Mouse (Mus musculus) limb, embryonic 11.5 days (tissue): Measurements from ENCODE around the gene Scrt2. TPM values are rescaled to one million over a fixed set of nuclear protein-coding genes. Genes with fewer than 3 reads are reported as not detected.

Source experiments
- ATAC-seq: fragments of 200-750 bp; cut with Nextera tagmentation; 2 replicates; pipeline ENCODE4 v1.8.0; 2017; ENCODE audit warnings: low read depth; ENCODE audit not compliant: insufficient number of reproducible peaks, low FRiP score, low TSS enrichment
- DNase-seq: peaks from one replicate; pipeline ENCODE4 v3.0.0-alpha.2; 2015; ENCODE audit warnings: low spot score
- H3K27ac ChIP-seq: fragments of 300-500 bp; sonication (generic); replicated peaks from 2 replicates; pipeline ENCODE4 v1.5.1; 2014; ENCODE audit warnings: low read depth, mild to moderate bottlenecking, low read length
- H3K27me3 ChIP-seq: fragments of 300-500 bp; sonication (generic); 2 replicates; pipeline ENCODE4 v1.6.1; 2014; ENCODE audit warnings: mild to moderate bottlenecking, low read length, mixed read lengths; ENCODE audit not compliant: control insufficient read depth, insufficient read depth
- H3K36me3 ChIP-seq: fragments of 300-500 bp; sonication (generic); 2 replicates; pipeline ENCODE4 v1.6.1; 2014; ENCODE audit warnings: mild to moderate bottlenecking, low read length, moderate library complexity, mixed read lengths; ENCODE audit not compliant: control insufficient read depth, insufficient read depth
- H3K4me1 ChIP-seq: fragments of 300-500 bp; sonication (generic); 2 replicates; pipeline ENCODE4 v1.6.1; 2014; ENCODE audit warnings: low read length, mixed read lengths; ENCODE audit not compliant: control insufficient read depth, insufficient read depth
- H3K4me2 ChIP-seq: fragments of 300-500 bp; sonication (generic); 2 replicates; pipeline ENCODE4 v1.6.1; 2014; ENCODE audit warnings: low read depth, mild to moderate bottlenecking, moderate library complexity; ENCODE audit not compliant: severe bottlenecking
- H3K4me3 ChIP-seq: fragments of 300-500 bp; sonication (generic); 2 replicates; pipeline ENCODE4 v1.5.1; 2014; ENCODE audit warnings: low read depth, low read length
- H3K9ac ChIP-seq: fragments of 300-500 bp; sonication (generic); 2 replicates; pipeline ENCODE4 v1.6.1; 2014; ENCODE audit warnings: mild to moderate bottlenecking, low read length
- H3K9me3 ChIP-seq: fragments of 300-500 bp; sonication (generic); 2 replicates; pipeline ENCODE4 v1.6.1; 2016; ENCODE audit warnings: low read length; ENCODE audit not compliant: control insufficient read depth
- WGBS: fragments of 180-500 bp; shearing (Covaris S2); extraction: QIAGEN DNeasy Blood & Tissue Kit; methylation state at CpG from one replicate; pipeline ENCODE4 v1.1.7; 2014; 5-methylcytosine and 5-hydroxymethylcytosine counted together
- polyA plus RNA-seq: library from polyadenylated mRNA; unstranded; fragments of >200 nt; fragmentation: Nextera tagmentation; extraction: Ambion mirVana; gene quantifications from 2 replicates; pipeline ENCODE4 v1.2.1, GENCODE M21; 2014

Gene Scrt2
- polyA plus RNA-seq, 1 experiment from 2014 or later: 0.07 TPM

DNA sequence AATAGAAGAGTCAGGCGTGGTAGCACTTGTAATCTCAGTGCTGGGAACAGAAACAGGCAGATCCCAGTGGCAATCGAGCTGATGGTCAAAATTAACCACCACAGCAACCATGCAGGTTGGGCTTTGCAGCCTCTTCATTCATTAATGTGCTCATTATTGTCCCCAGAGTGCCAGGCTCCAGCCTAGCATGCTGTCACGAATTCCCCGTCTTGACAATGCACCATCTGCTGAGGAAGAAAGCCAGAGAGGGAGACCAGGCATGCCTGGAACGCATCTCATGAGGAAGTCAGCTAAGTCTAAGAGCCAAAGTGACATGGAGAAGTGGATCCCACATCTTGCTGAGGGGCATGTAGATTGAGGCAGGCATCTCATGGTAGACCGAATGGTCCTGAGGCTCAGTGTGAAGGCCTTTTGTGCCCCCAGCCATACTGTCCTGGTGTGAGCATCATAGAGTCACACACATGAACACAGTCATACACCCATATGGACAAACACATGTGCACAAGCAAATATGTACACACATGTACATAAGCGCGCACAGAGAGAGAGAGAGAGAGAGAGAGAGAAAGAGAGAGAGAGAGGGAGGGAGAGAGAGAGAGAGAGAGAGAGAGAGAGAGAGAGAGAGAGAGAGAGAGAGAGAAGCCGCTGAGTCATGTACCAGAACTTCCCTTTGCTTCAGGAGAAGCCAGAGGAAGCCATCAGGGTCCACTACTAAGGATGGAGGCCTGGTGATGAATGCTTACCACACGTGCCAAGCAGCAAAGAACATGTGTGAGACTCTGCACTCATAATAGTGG is 58.1 kb downstream of the Scrt2 start:
- WGBS: 74% methylated on average over 10 of the region's 10 CpGs
- peaks cover 19% of the 10 kb centered on the region for H3K4me1 ChIP-seq

GRCm38 (mm10) chr2:152140941-152141340 is 59.6 kb downstream of the Scrt2 start:
- Histone ChIP-seq H3K27me3 (peaks cover 19% of the 10 kb centered on the region), H3K4me1 (peaks cover 19% of the 10 kb centered on the region), H3K4me3 (no peak overlapping the region), H3K27ac (no peak overlapping the region), H3K9ac (no peak overlapping the region), H3K9me3 (no peaks in the 10 kb centered on the region), H3K4me2 (no peak overlapping the region), H3K36me3 (no peaks in the 10 kb centered on the region)
- WGBS: 45% methylated on average over 11 of the region's 11 CpGs
- ATAC-seq (no peak), DNase-seq (no peak)

More for the DNA sequence above, 58.1 kb downstream of the Scrt2 start:
- Histone ChIP-seq H3K27ac (no peak overlapping the region), H3K4me2 (no peak overlapping the region), H3K4me3 (no peak overlapping the region), H3K36me3 (no peaks in the 10 kb centered on the region), H3K9ac (no peak overlapping the region), H3K27me3 (peaks cover 11% of the 10 kb centered on the region), H3K9me3 (no peaks in the 10 kb centered on the region)
- DNase-seq: no peak
- no peak for ATAC-seq

DNA sequence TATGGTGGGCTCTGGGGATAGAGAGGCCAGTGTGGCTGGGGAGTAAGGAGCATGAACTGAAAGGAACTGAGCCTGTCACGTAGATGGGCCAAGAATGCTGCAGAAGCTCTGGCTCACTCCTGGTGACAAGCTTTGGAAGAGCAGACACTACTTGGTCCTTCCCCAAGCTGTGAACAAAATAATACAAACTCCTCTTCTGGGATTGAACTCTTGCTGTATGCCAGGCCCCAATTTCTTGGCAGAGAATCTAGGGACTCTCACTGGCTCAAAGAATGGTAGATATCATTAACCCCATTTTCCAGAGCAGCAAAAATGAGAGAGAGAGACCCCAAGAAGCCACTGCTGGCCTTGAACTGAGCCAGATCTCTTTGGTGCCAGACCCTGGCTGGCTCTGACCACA is 60.2 kb downstream of the Scrt2 start:
- peak; percentile 0; the same call in 1 of the 2 replicates for ATAC-seq
- Histone ChIP-seq H3K36me3 (no peaks in the 10 kb centered on the region), H3K27me3 (peaks cover 21% of the 10 kb centered on the region), H3K4me1 (peaks cover 19% of the 10 kb centered on the region), H3K9ac (no peak overlapping the region), H3K4me3 (peak overlapping the region; percentile 48; the same call in 1 of the 2 replicates), H3K27ac (peak overlapping the region; percentile 31), H3K9me3 (no peaks in the 10 kb centered on the region), H3K4me2 (peak overlapping the region; percentile 89)
- WGBS: 58% methylated on average over 1 of the region's 1 CpGs
- DNase-seq: no peak

GRCm38 (mm10) chr2:152142046-152142445 is 60.7 kb downstream of the Scrt2 start:
- DNase-seq: peak; percentile 85
- Histone ChIP-seq H3K4me2 (peak overlapping the region; percentile 89), H3K27me3 (peaks cover 22% of the 10 kb centered on the region), H3K9me3 (no peaks in the 10 kb centered on the region), H3K36me3 (no peaks in the 10 kb centered on the region), H3K4me1 (peaks cover 19% of the 10 kb centered on the region), H3K4me3 (peak overlapping the region; percentile 48), H3K9ac (peak overlapping the region; percentile 37; the same call in 1 of the 2 replicates), H3K27ac (peak overlapping the region; percentile 31)
- ATAC-seq: peak; percentile 78
- WGBS: under 1% methylated on average over 13 of the region's 13 CpGs

- Histone ChIP-seq H3K9ac (no peak overlapping the region), H3K4me1 (peaks cover 19% of the 10 kb centered on the region), H3K4me2 (peak overlapping the region; percentile 89), H3K4me3 (peak overlapping the region; percentile 48), H3K27me3 (peaks cover 22% of the 10 kb centered on the region), H3K27ac (peak overlapping the region; percentile 31; the same call in 1 of the 2 replicates), H3K36me3 (no peaks in the 10 kb centered on the region), H3K9me3 (no peaks in the 10 kb centered on the region)
- no peak for DNase-seq
- no peak for ATAC-seq
- 4% methylated on average over 11 of the region's 11 CpGs for WGBS
Measured at GRCm38 (mm10) chr2:152142571-152142970, 61.2 kb downstream of the Scrt2 start.

DNA sequence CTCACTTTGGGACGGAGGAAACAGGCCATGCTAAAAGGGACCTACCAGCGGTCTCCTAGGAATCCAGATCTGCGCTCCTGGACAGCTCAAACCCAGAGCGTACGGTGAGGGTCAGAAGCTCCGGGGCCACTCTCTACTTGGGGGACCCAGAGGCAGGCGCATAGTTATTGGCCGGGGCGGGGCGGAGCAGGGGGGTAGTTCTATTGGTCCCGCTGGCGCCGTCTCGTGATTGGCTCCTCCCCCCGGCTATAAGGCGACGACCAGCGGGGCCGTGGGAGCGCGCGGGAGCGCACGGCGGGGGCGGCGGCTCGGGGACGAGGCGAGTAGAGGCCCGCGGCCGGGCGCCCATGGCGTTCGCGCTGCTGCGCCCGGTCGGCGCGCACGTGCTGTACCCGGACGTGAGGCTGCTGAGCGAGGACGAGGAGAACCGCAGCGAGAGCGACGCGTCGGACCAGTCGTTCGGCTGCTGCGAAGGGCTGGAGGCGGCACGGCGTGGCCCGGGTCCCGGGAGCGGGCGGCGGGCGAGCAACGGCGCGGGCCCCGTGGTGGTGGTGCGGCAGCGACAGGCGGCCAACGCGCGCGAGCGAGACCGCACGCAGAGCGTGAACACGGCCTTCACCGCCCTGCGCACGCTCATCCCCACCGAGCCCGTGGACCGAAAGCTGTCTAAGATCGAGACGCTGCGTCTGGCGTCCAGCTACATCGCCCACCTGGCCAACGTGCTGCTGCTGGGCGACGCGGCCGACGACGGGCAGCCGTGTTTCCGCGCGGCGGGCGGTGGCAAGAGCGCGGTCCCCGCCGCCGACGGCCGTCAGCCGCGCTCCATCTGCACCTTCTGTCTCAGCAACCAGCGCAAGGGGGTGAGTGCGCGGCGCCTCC is 62.2 kb downstream of the Scrt2 start, which contains the start of gene Tcf15:
Gene Tcf15, plus strand, starts transcription at position 283 of the 879 bp plus-strand sequence.
- under 1% methylated on average over 93 of the region's 118 CpGs for WGBS
- Histone ChIP-seq H3K27ac (peak within 1 kb of the TSS; percentile 31; the same call in 1 of the 2 replicates), H3K4me3 (peak within 1 kb of the TSS; percentile 48), H3K9me3 (no peaks in the 10 kb centered on the region), H3K9ac (peak within 1 kb of the TSS; percentile 58), H3K4me1 (peaks cover 19% of the 10 kb centered on the region), H3K4me2 (peak within 1 kb of the TSS; percentile 89), H3K27me3 (peaks cover 22% of the 10 kb centered on the region), H3K36me3 (no peaks in the 10 kb centered on the region)
- ATAC-seq: peak; percentile 80
- peak; percentile 86 for DNase-seq

GRCm38 (mm10) chr2:152144158-152144450 is 62.8 kb downstream of the Scrt2 start:
- H3K4me1 ChIP-seq: peaks cover 19% of the 10 kb centered on the region
- H3K9ac ChIP-seq: peak overlapping the region; percentile 58
- no peaks in the 10 kb centered on the region for H3K9me3 ChIP-seq
- H3K4me2 ChIP-seq: peak overlapping the region; percentile 89
- WGBS: 12% methylated on average over 9 of the region's 9 CpGs
- ATAC-seq (no peak), DNase-seq (no peak)
- H3K27me3 ChIP-seq: peaks cover 22% of the 10 kb centered on the region
- no peaks in the 10 kb centered on the region for H3K36me3 ChIP-seq
- no peak overlapping the region for H3K27ac ChIP-seq
- peak overlapping the region; percentile 48 for H3K4me3 ChIP-seq

- Histone ChIP-seq H3K27ac (no peak overlapping the region), H3K4me3 (peak overlapping the region; percentile 48), H3K4me2 (peak overlapping the region; percentile 89), H3K9ac (no peak overlapping the region), H3K9me3 (no peaks in the 10 kb centered on the region), H3K36me3 (no peaks in the 10 kb centered on the region), H3K27me3 (peaks cover 22% of the 10 kb centered on the region), H3K4me1 (peaks cover 19% of the 10 kb centered on the region)
- ATAC-seq (no peak), DNase-seq (no peak)
- 63% methylated on average over 5 of the region's 5 CpGs for WGBS
Measured at GRCm38 (mm10) chr2:152144501-152144900, 63.2 kb downstream of the Scrt2 start.
